Mouse (Mus musculus) spleen, adult 2 months (tissue): ENCODE results near the gene Teddm3.

Experiments
- CTCF ChIP-seq: fragments of 200-500 bp; IDR thresholded peaks from 2 replicates; pipeline ENCODE4 v1.5.1; 2011; ENCODE audit warnings: mild to moderate bottlenecking, inconsistent platforms; ENCODE audit not compliant: insufficient read depth, insufficient read length, insufficient replicate concordance; ENCODE audit errors: extremely low read depth
- POLR2A ChIP-seq: fragments of 200-500 bp; IDR thresholded peaks from 2 replicates; pipeline ENCODE4 v1.6.1; 2011; ENCODE audit warnings: low read depth, low read length, inconsistent platforms

GRCm38 (mm10) chr16:21136312-21137083 is 17.3 kb downstream of the Teddm3 start:
- TF ChIP-seq CTCF: no peak
- no peak for TF ChIP-seq POLR2A
